Mouse (Mus musculus) embryonic facial prominence, embryonic 11.5 days (tissue): ENCODE measurements around the gene Retreg3. TPM values are rescaled to one million over a fixed set of nuclear protein-coding genes. Genes with fewer than 3 reads are reported as not detected.

ENCODE experiments used
- ATAC-seq: fragments of 200-750 bp; cut with Nextera tagmentation; replicated peaks from 2 replicates; pipeline ENCODE4 v1.8.0; 2017; ENCODE audit warnings: low read depth; ENCODE audit not compliant: insufficient number of reproducible peaks, low FRiP score, low TSS enrichment
- DNase-seq: peaks from one replicate; pipeline ENCODE4 v3.0.0-alpha.2; 2015; ENCODE audit warnings: low spot score
- H3K27ac ChIP-seq: fragments of 300-500 bp; sonication (generic); replicated peaks from 2 replicates; pipeline ENCODE4 v1.5.1; 2014; ENCODE audit warnings: mild to moderate bottlenecking, low read depth, low read length, control low read depth
- H3K27me3 ChIP-seq: fragments of 300-500 bp; sonication (generic); 2 replicates; pipeline ENCODE4 v1.6.1; 2014; ENCODE audit warnings: mild to moderate bottlenecking, low read length, moderate library complexity, mixed read lengths; ENCODE audit not compliant: control insufficient read depth, insufficient read depth
- H3K36me3 ChIP-seq: fragments of 300-500 bp; sonication (generic); replicated peaks from 2 replicates; pipeline ENCODE4 v1.6.1; 2014; ENCODE audit warnings: low read depth, mild to moderate bottlenecking, low read length, moderate library complexity, mixed read lengths; ENCODE audit not compliant: control insufficient read depth, insufficient read depth
- H3K4me1 ChIP-seq: fragments of 300-500 bp; sonication (generic); 2 replicates; pipeline ENCODE4 v1.6.1; 2014; ENCODE audit warnings: low read length, mixed read lengths; ENCODE audit not compliant: control insufficient read depth, insufficient read depth
- H3K4me2 ChIP-seq: fragments of 300-500 bp; sonication (generic); 2 replicates; pipeline ENCODE4 v1.6.1; 2014; ENCODE audit warnings: low read depth, mild to moderate bottlenecking, control low read depth, low read length, moderate library complexity
- H3K4me3 ChIP-seq: fragments of 300-500 bp; sonication (generic); 2 replicates; pipeline ENCODE4 v1.5.1; 2014; ENCODE audit warnings: low read depth, low read length, control low read depth
- H3K9ac ChIP-seq: fragments of 300-500 bp; sonication (generic); replicated peaks from 2 replicates; pipeline ENCODE4 v1.6.1; 2014; ENCODE audit warnings: mild to moderate bottlenecking, control low read depth, low read length
- H3K9me3 ChIP-seq: fragments of 300-500 bp; sonication (generic); replicated peaks from 2 replicates; pipeline ENCODE4 v1.6.1; 2016; ENCODE audit warnings: mild to moderate bottlenecking, low read length, inconsistent platforms, mixed read lengths; ENCODE audit not compliant: control insufficient read depth
- WGBS: fragments of 180-500 bp; shearing (Covaris S2); extraction: QIAGEN DNeasy Blood & Tissue Kit; methylation state at CpG from one replicate; pipeline ENCODE4 v1.1.7; 2014; 5-methylcytosine and 5-hydroxymethylcytosine counted together
- polyA plus RNA-seq: library from polyadenylated mRNA; unstranded; fragments of >200 nt; fragmentation: Nextera tagmentation; extraction: Ambion mirVana; gene quantifications from 2 replicates; pipeline ENCODE4 v1.2.1, GENCODE M21; 2014

Gene Retreg3
- polyA plus RNA-seq, 1 experiment from 2014 or later: 10.7 TPM

DNA sequence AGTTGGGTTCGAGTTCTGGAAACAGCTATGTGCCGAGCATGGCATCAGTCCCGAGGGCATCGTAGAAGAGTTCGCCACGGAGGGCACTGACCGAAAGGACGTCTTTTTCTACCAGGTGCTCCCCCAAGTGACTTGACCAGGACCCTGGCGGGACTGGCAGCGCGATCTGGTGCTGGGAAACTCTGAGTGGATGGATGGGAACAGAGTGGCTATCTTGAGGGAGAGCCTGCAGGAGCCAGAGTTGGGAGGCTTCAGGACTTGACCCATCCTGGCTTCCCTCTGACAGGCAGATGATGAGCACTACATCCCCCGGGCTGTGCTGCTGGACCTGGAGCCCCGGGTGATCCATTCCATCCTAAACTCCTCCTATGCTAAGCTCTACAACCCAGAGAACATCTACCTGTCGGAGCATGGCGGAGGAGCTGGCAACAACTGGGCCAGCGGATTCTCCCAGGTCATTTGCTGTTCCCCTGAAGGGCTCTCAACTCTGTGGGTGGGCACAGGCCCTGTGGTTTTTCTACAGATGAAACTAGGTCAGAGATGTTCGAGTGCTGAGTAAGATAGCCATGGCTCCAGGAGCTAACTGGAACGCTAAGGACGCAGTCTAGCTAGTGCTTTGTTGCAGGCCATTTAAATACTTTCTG is 974 bp upstream of the Retreg3 start:
- Histone ChIP-seq H3K27me3 (no peaks in the 10 kb centered on the region), H3K4me1 (peaks cover 10% of the 10 kb centered on the region), H3K27ac (peak overlapping the region; percentile 87), H3K4me3 (peak overlapping the region; percentile 73), H3K9ac (peak overlapping the region; percentile 86), H3K36me3 (no peaks in the 10 kb centered on the region; the same call in 1 of the 2 replicates), H3K4me2 (peak overlapping the region; percentile 92), H3K9me3 (no peaks in the 10 kb centered on the region)
- ATAC-seq (no peak), DNase-seq (no peak)
- WGBS: 25% methylated on average over 19 of the region's 19 CpGs

DNA sequence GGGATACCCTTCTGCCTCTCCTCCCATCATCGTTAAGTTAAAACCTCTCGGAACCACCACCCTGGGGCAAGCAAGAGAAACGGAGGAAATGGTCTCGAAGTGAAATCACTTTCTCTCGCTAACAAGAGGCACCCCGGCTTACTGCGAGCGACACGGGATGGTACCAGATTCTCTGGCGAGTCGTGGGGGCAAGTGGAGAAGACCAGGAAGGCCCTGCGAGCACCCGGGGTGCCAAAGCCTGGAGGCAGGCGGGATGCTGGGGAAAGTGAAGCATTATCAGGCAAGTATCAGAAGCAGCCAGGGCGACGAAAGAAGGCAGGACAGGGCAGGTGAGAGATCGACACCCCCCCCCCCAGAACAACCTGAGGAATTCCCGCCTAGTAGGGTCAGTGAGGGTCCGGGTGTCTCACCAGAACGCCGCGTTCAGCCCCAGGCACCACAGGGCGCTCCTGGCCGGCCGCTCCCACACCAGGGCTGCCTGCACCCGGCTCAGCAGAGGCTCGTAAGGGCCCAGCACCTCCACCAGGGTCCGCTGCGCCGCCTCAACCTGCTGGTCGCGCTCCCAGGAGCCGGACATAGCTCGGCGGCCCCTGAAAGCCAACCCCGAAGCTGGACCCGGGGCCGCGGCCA is 447 bp downstream of the Retreg3 start:
- peak overlapping the region; percentile 73 for H3K4me3 ChIP-seq
- peak overlapping the region; percentile 88 for H3K4me2 ChIP-seq
- DNase-seq: no peak
- H3K9ac ChIP-seq: peak overlapping the region; percentile 82
- WGBS: under 1% methylated on average over 38 of the region's 39 CpGs
- ATAC-seq: peak; percentile 74
- peak overlapping the region; percentile 1 for H3K27ac ChIP-seq
- H3K27me3 ChIP-seq: no peaks in the 10 kb centered on the region
- no peaks in the 10 kb centered on the region; the same call in 1 of the 2 replicates for H3K36me3 ChIP-seq
- no peaks in the 10 kb centered on the region for H3K9me3 ChIP-seq
- peaks cover 10% of the 10 kb centered on the region for H3K4me1 ChIP-seq

DNA sequence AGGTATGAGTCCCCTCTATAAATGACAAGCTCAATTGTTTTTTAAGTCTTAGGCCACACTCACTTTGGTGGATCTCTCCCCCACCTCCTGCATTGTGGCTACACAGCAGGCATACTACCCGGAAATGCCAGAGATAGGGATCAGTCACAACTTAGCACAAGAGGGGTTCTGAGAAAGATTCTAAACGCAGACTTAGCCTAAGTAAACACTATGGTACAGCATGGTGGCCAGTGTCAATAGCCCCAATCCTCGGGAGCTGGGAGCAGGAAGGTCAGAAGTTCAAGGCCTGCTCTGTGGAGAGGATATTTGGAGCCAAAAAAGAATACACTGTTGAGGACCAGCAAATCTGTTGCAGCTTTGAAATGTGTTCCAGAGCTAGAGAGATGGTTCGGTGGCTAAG is 1.6 kb downstream of the Retreg3 start:
- no peaks in the 10 kb centered on the region; the same call in 1 of the 2 replicates for H3K36me3 ChIP-seq
- ATAC-seq (no peak), DNase-seq (no peak)
- peak overlapping the region; percentile 73; the same call in 1 of the 2 replicates for H3K4me3 ChIP-seq
- H3K27me3 ChIP-seq: no peaks in the 10 kb centered on the region
- H3K4me1 ChIP-seq: peaks cover 10% of the 10 kb centered on the region
- no peaks in the 10 kb centered on the region for H3K9me3 ChIP-seq
- no peak overlapping the region for H3K27ac ChIP-seq
- peak overlapping the region; percentile 88 for H3K4me2 ChIP-seq
- H3K9ac ChIP-seq: peak overlapping the region; percentile 82; the same call in 1 of the 2 replicates
- 31% methylated on average over 4 of the region's 4 CpGs for WGBS

DNA sequence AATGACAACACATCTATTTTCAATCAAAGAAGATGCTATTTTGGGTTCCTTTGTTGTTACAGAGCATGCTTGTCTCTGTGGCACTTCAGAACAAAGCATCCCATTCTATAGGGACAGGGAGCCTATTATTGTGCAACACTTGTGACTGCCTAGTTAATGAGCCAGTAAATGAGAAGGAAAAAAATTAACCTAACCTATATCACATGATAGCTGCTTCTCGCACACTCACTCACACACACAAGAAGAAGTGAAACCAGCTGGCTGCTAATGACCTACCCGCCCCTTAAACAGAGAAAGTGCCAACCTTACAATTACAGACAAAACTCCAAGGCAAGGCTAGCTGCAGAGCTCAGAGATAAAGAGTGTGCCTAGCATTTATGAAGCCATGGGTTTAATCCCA is 4.1 kb downstream of the Retreg3 start:
- H3K36me3 ChIP-seq: no peaks in the 10 kb centered on the region
- H3K4me2 ChIP-seq: no peak overlapping the region
- no peak overlapping the region for H3K27ac ChIP-seq
- no peaks in the 10 kb centered on the region for H3K9me3 ChIP-seq
- peaks cover 8% of the 10 kb centered on the region for H3K4me1 ChIP-seq
- ATAC-seq (no peak), DNase-seq (no peak)
- H3K4me3 ChIP-seq: no peak overlapping the region
- H3K9ac ChIP-seq: no peak overlapping the region
- 68% methylated on average over 2 of the region's 2 CpGs for WGBS
- no peaks in the 10 kb centered on the region for H3K27me3 ChIP-seq

DNA sequence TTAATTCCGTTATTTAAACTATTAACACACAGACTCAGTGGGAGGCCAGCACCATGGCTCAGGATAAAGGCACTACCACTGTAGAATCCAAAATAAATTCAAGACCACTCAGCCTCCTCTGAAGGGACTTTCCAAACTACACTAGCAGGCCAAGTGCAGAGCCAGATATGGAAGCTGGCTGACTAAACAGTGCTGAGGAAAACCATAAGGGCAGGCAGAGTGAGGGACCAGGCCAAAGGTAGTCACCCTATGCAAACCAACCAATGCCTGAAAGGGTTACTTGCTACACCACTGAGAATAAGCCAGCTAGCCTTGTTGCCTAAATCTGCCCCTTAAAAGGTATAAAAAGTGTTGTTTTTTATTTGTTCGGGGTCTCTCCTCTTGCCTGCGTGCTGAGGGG is 7.5 kb downstream of the Retreg3 start:
- Histone ChIP-seq H3K27ac (no peak overlapping the region), H3K36me3 (no peaks in the 10 kb centered on the region), H3K4me1 (no peaks in the 10 kb centered on the region), H3K9me3 (no peaks in the 10 kb centered on the region), H3K27me3 (no peaks in the 10 kb centered on the region), H3K4me3 (no peak overlapping the region), H3K9ac (no peak overlapping the region), H3K4me2 (no peak overlapping the region)
- DNase-seq (no peak), ATAC-seq (no peak)
- WGBS: 93% methylated on average over 3 of the region's 3 CpGs

DNA sequence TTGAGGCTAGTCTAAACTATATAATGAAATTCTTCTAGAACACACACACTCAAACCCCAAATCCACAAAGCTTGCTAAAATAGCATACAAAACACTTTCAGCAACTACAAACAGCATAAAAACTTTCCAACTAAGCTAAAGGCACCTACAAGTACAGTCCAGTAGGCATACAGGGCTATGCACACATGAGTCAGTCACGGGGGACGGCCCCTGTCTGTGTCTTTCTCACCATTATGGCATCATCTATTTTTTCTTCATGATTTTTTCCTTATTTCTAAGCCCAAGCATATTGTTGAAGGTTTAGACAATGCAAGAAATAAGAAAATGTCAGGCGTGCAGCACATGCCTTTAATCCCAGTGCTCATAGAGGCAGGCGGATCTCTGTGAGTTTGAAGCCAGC is 8.5 kb downstream of the Retreg3 start:
- Histone ChIP-seq H3K4me3 (no peak overlapping the region), H3K9ac (no peak overlapping the region), H3K27ac (no peak overlapping the region), H3K4me2 (no peak overlapping the region), H3K4me1 (no peaks in the 10 kb centered on the region), H3K36me3 (no peaks in the 10 kb centered on the region), H3K27me3 (no peaks in the 10 kb centered on the region), H3K9me3 (no peaks in the 10 kb centered on the region)
- ATAC-seq (no peak), DNase-seq (no peak)
- WGBS: 90% methylated on average over 4 of the region's 4 CpGs

DNA sequence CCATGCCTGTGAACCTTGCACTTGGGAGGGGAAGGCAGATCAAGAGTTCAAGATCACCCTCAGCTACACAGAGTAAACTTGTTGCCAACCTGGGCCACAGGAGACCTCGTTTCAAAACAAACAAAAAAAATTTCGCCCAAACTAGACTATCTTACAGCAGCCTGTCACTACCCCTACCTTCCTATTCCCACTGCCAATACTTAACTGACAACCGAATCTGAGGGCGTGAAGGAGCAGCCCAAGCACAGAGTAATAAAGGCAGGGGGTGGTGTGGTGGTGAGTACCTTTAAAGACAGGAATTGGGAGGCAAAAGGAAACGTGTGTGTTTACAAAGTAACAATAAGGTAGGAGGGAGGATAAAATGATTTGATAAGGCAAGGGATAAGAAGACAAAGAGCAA is 9.0 kb downstream of the Retreg3 start:
- no peak for DNase-seq
- 69% methylated on average over 5 of the region's 5 CpGs for WGBS
- Histone ChIP-seq H3K27ac (no peak overlapping the region), H3K4me3 (no peak overlapping the region), H3K9me3 (no peaks in the 10 kb centered on the region), H3K27me3 (no peaks in the 10 kb centered on the region), H3K36me3 (no peaks in the 10 kb centered on the region), H3K4me1 (no peaks in the 10 kb centered on the region), H3K4me2 (no peak overlapping the region), H3K9ac (no peak overlapping the region)
- ATAC-seq: no peak

DNA sequence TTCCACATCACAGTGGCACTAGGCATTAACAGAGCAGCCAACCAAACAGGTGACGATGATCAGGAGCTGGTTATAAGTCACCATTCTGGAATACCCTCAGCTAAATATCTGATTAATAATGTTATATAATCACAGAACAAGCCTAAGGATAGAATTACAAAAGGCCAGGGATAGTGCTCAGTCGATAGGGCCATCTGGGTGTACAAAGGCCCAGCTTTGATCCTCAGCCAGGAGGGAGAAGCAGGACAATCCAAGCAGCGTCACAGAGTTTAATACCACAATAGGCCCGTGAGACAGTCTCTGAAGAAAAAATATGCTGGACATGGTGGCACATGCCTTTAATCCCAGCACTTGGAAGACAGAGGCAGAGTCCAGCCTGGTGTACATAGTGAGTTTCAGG is 10.3 kb downstream of the Retreg3 start:
- H3K4me1 ChIP-seq: no peaks in the 10 kb centered on the region
- ATAC-seq (no peak), DNase-seq (no peak)
- H3K36me3 ChIP-seq: no peaks in the 10 kb centered on the region
- H3K9ac ChIP-seq: no peak overlapping the region
- no peak overlapping the region for H3K4me2 ChIP-seq
- H3K9me3 ChIP-seq: no peaks in the 10 kb centered on the region
- WGBS: 74% methylated on average over 4 of the region's 4 CpGs
- no peak overlapping the region for H3K4me3 ChIP-seq
- H3K27ac ChIP-seq: no peak overlapping the region
- no peaks in the 10 kb centered on the region for H3K27me3 ChIP-seq
